Mouse (Mus musculus): ENCODE results near the gene Wdr20. TPM values are rescaled to one million over a fixed set of nuclear protein-coding genes. Genes with fewer than 3 reads are reported as not detected.

The Wdr20 gene
- 107 TPM for polyA plus RNA-seq (2017; shearing (Covaris generic))

GRCm38 (mm10) chr12:110737170-110738157 lies at the start of gene Wdr20:
Wdr20 (plus strand) TSS chr12:110737944.

DNA sequence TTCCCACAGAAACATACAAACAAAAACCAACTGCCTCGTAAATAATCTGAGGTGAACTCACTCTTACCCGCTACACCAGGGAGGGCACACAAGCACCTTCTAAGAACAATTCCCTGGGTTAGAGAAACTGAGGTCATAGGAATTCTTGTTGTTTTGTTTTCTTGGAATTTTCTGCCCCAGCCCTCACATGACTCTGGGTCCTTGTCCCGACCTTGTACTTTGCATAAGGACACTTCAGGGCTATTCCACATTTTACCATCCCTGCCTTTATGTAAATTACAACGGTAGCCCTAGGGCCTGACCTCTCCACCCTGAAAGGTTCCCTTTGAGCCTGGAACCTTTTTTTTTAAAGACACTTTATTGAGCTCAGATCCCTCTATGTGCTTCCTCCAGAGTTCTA lies 35.2 kb upstream of the Wdr20 start, which contains the start of gene Hsp90aa1:
Gene Hsp90aa1 (minus strand): TSS at position 173 of the 400 bp plus-strand sequence.

DNA sequence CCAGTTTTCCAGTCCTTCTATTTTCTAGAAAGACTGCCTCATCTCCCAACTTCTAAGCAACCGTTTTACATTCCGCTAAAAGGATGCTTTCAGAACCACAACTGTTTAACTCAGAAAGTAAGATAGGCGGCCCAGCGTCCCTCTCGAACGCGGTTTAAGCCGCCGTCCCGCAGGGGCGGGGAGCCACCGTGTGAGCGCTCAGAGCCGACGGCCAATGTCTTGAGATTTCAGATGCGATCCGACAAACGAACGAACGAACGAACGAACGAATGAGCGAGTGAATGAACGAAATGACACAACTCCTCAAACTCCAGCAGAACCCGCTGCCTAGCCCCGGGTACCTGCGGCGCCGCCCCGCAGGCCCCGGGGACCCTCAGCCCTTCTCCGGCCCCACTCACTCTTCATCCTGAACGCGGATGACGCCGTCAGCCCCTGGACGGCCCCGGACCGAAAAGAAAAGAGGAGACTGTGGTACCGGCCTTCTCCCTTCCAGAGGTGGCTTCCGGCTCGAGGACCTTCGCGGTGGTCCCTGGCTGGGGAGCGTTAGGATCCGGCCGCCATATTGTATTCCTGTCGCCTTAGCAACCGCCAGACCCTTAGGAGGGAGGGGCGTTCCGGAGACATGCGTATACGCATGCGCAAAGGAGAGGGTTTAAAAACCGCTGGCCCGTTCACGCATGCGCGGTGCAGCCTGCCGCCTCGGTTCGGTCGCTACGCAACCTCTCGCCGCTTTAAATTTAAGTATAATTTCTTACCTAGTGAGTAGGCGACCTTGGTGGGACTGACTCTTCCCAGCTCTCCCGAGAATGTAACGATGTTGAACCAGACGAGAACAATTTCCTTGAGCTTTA lies 102.8 kb downstream of the Wdr20 start, which contains the start of gene Mok:
Gene Mok (minus strand): TSS at position 592 of the 851 bp plus-strand sequence.

DNA sequence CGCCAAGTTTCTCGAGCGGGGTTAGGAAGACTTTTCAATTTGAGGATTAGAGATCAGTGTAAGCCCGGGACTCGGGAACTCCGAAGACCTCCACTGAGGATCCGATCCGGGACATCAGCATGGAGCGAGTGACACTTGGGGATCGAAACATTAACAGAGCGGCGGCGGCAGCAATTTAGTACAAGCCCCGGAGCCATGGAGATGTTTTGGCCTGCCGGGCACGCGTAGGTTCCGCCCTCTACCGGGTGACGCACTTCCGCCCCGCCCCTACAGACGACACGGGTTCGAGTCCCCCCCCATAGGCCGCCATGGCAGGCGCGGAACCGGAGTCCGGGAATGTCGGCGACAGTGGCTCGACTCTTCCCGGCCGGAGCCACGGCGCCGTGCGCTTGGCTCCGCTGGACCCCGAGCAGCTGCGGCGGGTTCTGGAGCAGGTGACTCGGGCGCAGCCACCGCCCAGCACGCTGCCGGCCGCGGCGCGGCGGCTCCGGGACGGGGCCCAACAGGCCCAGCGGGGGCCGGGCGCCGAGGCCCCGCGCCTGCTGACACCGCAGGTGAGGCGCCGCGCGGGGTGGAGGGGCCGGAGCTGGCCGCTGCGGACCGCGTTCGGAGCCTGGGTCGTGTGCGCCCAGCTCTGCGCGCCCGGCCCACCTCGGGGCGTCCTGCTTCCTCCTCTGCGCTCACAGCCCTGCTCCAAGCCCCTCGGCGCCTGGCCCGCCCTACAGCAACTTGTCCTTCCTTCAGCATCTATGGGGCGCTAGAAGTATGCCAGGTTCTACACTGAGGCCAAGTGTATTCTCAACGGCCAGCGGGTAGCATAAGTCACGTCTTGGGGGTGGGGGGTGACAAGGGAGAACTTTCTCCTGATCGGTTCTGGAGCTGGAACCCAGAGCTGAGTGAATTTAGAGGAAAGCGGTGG lies 112.5 kb downstream of the Wdr20 start, which contains the start of gene Zfp839:
Gene Zfp839 (plus strand): TSS at position 244 of the 919 bp plus-strand sequence.

Other genes starting within 250 kb of the Wdr20 start
- gene Dync1h1, start 136.5 kb upstream of the Wdr20 start, polyA plus RNA-seq (2017; shearing (Covaris generic)): 35.3 TPM
- gene 1700001K19Rik, start 55.3 kb upstream of the Wdr20 start, polyA plus RNA-seq (2017; shearing (Covaris generic)): not detected
- gene Hsp90aa1, start 35.2 kb upstream of the Wdr20 start, polyA plus RNA-seq (2017; shearing (Covaris generic)): 730 TPM
- not detected for gene Mok, start 103.0 kb downstream of the Wdr20 start, polyA plus RNA-seq (2017; shearing (Covaris generic))
- 1.4 TPM for gene Zfp839, start 112.3 kb downstream of the Wdr20 start, polyA plus RNA-seq (2017; shearing (Covaris generic))
- gene Cinp, start 151.2 kb downstream of the Wdr20 start, polyA plus RNA-seq (2017; shearing (Covaris generic)): 26.7 TPM
- gene Tecpr2, start 151.3 kb downstream of the Wdr20 start, polyA plus RNA-seq (2017; shearing (Covaris generic)): 3.2 TPM
- gene Ankrd9, start 241.1 kb downstream of the Wdr20 start, polyA plus RNA-seq (2017; shearing (Covaris generic)): 3.6 TPM